Mouse (Mus musculus) kidney, adult 2 months (tissue): ENCODE data around the gene Tesmin.

Experiments used
- CTCF ChIP-seq: fragments of 200-500 bp; conservative IDR thresholded peaks from 2 replicates; pipeline ENCODE4 v1.5.1; 2011; ENCODE audit warnings: low read depth, mild to moderate bottlenecking, control low read depth, low read length, moderate library complexity, mixed read lengths; ENCODE audit not compliant: insufficient read depth, insufficient read length
- POLR2A ChIP-seq: fragments of 200-500 bp; IDR thresholded peaks from one replicate; pipeline ENCODE4 v1.6.1; 2011; ENCODE audit warnings: low read depth, low read length, control low read depth

- no peak for TF ChIP-seq POLR2A
- TF ChIP-seq CTCF = 0 out of 2 replicates have a peak, but pooled peaks have one; percentile 16
These were observed 20.4 kb upstream of the Tesmin start for GRCm38 (mm10) chr19:3368276-3368675.
